Mouse (Mus musculus): ENCODE results near the gene Inka1. TPM values are rescaled to one million over a fixed set of nuclear protein-coding genes. Genes with fewer than 3 reads are reported as not detected.

Inka1 gene
- polyA plus RNA-seq, 1 experiment from 2014 or later, result 174 TPM

DNA sequence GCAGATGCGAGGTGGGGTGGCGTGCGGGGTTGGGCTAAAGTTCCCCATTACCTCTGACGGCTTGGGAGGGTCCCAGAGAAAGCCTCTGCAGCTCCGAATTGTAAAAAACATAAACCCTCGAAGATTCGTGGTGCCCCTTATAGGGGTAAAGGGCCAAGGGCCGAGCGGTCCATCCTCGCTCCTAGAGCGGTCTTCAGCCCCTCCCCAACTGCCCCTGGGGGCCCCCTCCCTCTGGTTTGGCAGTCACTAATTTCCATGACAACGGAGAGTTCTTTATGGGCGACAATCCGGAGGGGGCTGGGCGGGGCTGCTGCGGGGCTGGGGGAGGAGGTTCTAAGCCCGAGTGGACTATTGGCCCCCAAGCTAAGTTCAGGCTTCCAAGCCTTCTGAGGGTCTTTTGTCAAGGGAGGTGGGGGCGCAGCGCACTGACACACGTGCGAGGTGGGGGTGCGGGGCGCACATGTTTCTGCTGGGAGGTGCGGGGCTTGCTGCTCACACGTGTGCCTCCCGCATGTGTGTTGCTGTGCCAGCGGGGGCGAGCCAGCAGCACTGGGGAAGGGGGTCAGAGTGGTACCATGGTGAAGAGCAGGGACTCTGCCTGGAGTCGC lies 49.4 kb downstream of the Inka1 start:
- Histone ChIP-seq H3K9ac (ENCODE audit: low read length) (peak overlapping the region; percentile 61), H3K4me1 (ENCODE audit: control insufficient read depth, insufficient read depth, low read length) (peaks cover 8% of the 10 kb centered on the region), H3K4me3 (ENCODE audit: low read depth, low read length) (peak overlapping the region; percentile 53), H3K27ac (replicated peaks; ENCODE audit: low read depth, low read length) (no peak overlapping the region), H3K27me3 (ENCODE audit: control insufficient read depth, insufficient read depth, low read length) (0 out of 2 replicates have a peak, but pooled peaks cover 2% of the 10 kb centered on the region), H3K36me3 (ENCODE audit: control insufficient read depth, insufficient read depth, low read length) (no peaks in the 10 kb centered on the region), H3K4me2 (ENCODE audit: low read depth, severe bottlenecking) (peak overlapping the region; percentile 95), H3K9me3 (ENCODE audit: control insufficient read depth, low read length) (no peaks in the 10 kb centered on the region)
- ATAC-seq (ENCODE audit: insufficient number of reproducible peaks, low FRiP score, low TSS enrichment, low read depth) (peak; percentile 36), DNase-seq (ENCODE audit: low spot score) (peak; percentile 36)
- WGBS, result under 1% methylated on average over 29 of the region's 29 CpGs

DNA sequence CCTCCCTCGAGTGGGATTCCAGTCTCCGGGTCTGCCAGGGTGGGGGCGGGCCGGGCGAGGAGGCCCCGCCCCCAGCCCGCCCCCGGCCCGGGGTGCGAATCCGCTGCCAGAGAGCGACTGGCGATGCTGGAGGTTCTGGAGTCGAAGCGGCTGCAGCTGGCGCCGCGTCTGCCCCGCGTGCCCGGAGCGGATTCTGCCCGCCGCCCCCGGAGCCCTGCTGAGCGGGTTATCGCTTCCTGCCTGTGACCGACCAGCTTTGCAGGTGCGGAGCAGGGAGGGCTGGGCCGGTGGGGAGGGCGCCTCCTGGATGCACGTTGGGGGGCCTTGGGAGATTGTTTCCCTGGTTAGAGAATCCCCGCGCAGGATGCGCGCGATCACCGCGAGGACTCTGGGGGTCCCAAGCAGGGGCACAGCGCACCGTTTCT lies 49.9 kb downstream of the Inka1 start:
- Histone ChIP-seq H3K27me3 (ENCODE audit: control insufficient read depth, insufficient read depth, low read length) (0 out of 2 replicates have a peak, but pooled peaks cover 2% of the 10 kb centered on the region), H3K4me3 (ENCODE audit: low read depth, low read length) (peak overlapping the region; percentile 53), H3K36me3 (ENCODE audit: control insufficient read depth, insufficient read depth, low read length) (no peaks in the 10 kb centered on the region), H3K27ac (replicated peaks; ENCODE audit: low read depth, low read length) (no peak overlapping the region), H3K9ac (ENCODE audit: low read length) (peak overlapping the region; percentile 61), H3K9me3 (ENCODE audit: control insufficient read depth, low read length) (no peaks in the 10 kb centered on the region), H3K4me2 (ENCODE audit: low read depth, severe bottlenecking) (peak overlapping the region; percentile 95), H3K4me1 (ENCODE audit: control insufficient read depth, insufficient read depth, low read length) (peaks cover 8% of the 10 kb centered on the region)
- under 1% methylated on average over 41 of the region's 41 CpGs for WGBS
- peak; percentile 40 for ATAC-seq (ENCODE audit: insufficient number of reproducible peaks, low FRiP score, low TSS enrichment, low read depth)
- DNase-seq (ENCODE audit: low spot score), result peak; percentile 74

DNA sequence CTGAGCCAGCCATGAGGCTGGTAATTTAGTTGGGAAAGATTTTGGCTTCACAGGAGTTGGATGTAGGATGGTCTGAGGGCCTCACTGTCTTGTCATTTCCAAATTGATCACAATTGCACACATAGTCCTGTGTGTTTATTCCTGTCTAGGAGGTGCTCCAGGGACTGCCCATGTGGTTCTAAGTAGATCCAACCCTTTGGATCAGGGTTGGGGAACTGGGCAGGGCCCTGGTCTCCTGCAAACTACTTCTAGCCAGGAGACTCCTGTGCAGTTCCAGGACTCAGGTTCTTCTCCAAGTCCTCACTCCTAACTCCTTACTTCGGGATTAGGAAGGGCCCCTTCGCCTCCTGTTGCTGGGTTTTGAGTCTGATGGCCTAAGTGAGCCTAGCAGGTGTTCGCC lies 50.3 kb downstream of the Inka1 start, which contains the start of gene Camkv:
Gene Camkv, plus strand, starts transcription at position 301 of the 400 bp plus-strand sequence.
- Histone ChIP-seq H3K27ac (replicated peaks; ENCODE audit: low read depth, low read length) (no peak within 1 kb of the TSS), H3K9ac (ENCODE audit: low read length) (peak within 1 kb of the TSS; percentile 61), H3K4me3 (ENCODE audit: low read depth, low read length) (peak within 1 kb of the TSS; percentile 53), H3K4me1 (ENCODE audit: control insufficient read depth, insufficient read depth, low read length) (peaks cover 8% of the 10 kb centered on the region), H3K36me3 (ENCODE audit: control insufficient read depth, insufficient read depth, low read length) (no peaks in the 10 kb centered on the region), H3K4me2 (ENCODE audit: low read depth, severe bottlenecking) (peak within 1 kb of the TSS; percentile 95), H3K9me3 (ENCODE audit: control insufficient read depth, low read length) (no peaks in the 10 kb centered on the region), H3K27me3 (ENCODE audit: control insufficient read depth, insufficient read depth, low read length) (0 out of 2 replicates have a peak, but pooled peaks cover 2% of the 10 kb centered on the region)
- no peak for ATAC-seq (ENCODE audit: insufficient number of reproducible peaks, low FRiP score, low TSS enrichment, low read depth)
- WGBS, result 6% methylated on average over 3 of the region's 3 CpGs
- no peak for DNase-seq (ENCODE audit: low spot score)

Other genes starting within 250 kb of the Inka1 start
- 179 and 195 TPM in 2 replicates for gene Rbm5, start 214.9 kb downstream of the Inka1 start, polyA plus RNA-seq (2014; fragmentation: Nextera tagmentation; extraction: Ambion mirVana)
- gene Rbm6, start 112.6 kb downstream of the Inka1 start, polyA plus RNA-seq (2014; fragmentation: Nextera tagmentation; extraction: Ambion mirVana), result 91.1 and 103 TPM in 2 replicates
- gene Mon1a, start 97.7 kb downstream of the Inka1 start, polyA plus RNA-seq (2014; fragmentation: Nextera tagmentation; extraction: Ambion mirVana), result 12.4 and 12.6 TPM in 2 replicates
- gene Mst1r, start 79.0 kb downstream of the Inka1 start, polyA plus RNA-seq (2014; fragmentation: Nextera tagmentation; extraction: Ambion mirVana), result 0.35 and 0.36 TPM in 2 replicates
- not detected in 2 replicates for gene Actl11, start 57.4 kb downstream of the Inka1 start, polyA plus RNA-seq (2014; fragmentation: Nextera tagmentation; extraction: Ambion mirVana)
- 4.4 and 4.6 TPM in 2 replicates for gene Camkv, start 50.2 kb downstream of the Inka1 start, polyA plus RNA-seq (2014; fragmentation: Nextera tagmentation; extraction: Ambion mirVana)
- 40.4 and 41.4 TPM in 2 replicates for gene Traip, start 35.7 kb downstream of the Inka1 start, polyA plus RNA-seq (2014; fragmentation: Nextera tagmentation; extraction: Ambion mirVana)
- 20.1 and 23.4 TPM in 2 replicates for gene Uba7, start 10.4 kb downstream of the Inka1 start, polyA plus RNA-seq (2014; fragmentation: Nextera tagmentation; extraction: Ambion mirVana)
- 7.3 and 7.9 TPM in 2 replicates for gene Gm20661, start 2.8 kb downstream of the Inka1 start, polyA plus RNA-seq (2014; fragmentation: Nextera tagmentation; extraction: Ambion mirVana)
- 16.8 and 19.7 TPM in 2 replicates for gene Cdhr4, start 6.6 kb upstream of the Inka1 start, polyA plus RNA-seq (2014; fragmentation: Nextera tagmentation; extraction: Ambion mirVana)
- gene Gm20662, start 10.5 kb upstream of the Inka1 start, polyA plus RNA-seq (2014; fragmentation: Nextera tagmentation; extraction: Ambion mirVana), result 0.87 and 0.96 TPM in 2 replicates
- gene Ip6k1, start 16.6 kb upstream of the Inka1 start, polyA plus RNA-seq (2014; fragmentation: Nextera tagmentation; extraction: Ambion mirVana), result 30.5 and 33.0 TPM in 2 replicates
- 20.6 and 22.0 TPM in 2 replicates for gene Gmppb, start 63.4 kb upstream of the Inka1 start, polyA plus RNA-seq (2014; fragmentation: Nextera tagmentation; extraction: Ambion mirVana)
- 1.7 and 1.9 TPM in 2 replicates for gene Amigo3, start 67.3 kb upstream of the Inka1 start, polyA plus RNA-seq (2014; fragmentation: Nextera tagmentation; extraction: Ambion mirVana)
- gene Mst1, start 94.6 kb upstream of the Inka1 start, polyA plus RNA-seq (2014; fragmentation: Nextera tagmentation; extraction: Ambion mirVana), result 0.37 and 1.3 TPM in 2 replicates
- gene Rnf123, start 97.5 kb upstream of the Inka1 start, polyA plus RNA-seq (2014; fragmentation: Nextera tagmentation; extraction: Ambion mirVana), result 26.4 and 29.9 TPM in 2 replicates
- gene Apeh, start 108.7 kb upstream of the Inka1 start, polyA plus RNA-seq (2014; fragmentation: Nextera tagmentation; extraction: Ambion mirVana), result 56.3 and 63.4 TPM in 2 replicates
- 1.3 and 1.5 TPM in 2 replicates for gene Bsn, start 204.5 kb upstream of the Inka1 start, polyA plus RNA-seq (2014; fragmentation: Nextera tagmentation; extraction: Ambion mirVana)